Mouse (Mus musculus) right cerebral cortex, postnatal 14 days (tissue): ENCODE measurements around the gene Lmna.

ENCODE experiments used
- DNase-seq: peaks from one replicate; pipeline ENCODE4 v3.0.0; 2022

Lmna gene

DNA sequence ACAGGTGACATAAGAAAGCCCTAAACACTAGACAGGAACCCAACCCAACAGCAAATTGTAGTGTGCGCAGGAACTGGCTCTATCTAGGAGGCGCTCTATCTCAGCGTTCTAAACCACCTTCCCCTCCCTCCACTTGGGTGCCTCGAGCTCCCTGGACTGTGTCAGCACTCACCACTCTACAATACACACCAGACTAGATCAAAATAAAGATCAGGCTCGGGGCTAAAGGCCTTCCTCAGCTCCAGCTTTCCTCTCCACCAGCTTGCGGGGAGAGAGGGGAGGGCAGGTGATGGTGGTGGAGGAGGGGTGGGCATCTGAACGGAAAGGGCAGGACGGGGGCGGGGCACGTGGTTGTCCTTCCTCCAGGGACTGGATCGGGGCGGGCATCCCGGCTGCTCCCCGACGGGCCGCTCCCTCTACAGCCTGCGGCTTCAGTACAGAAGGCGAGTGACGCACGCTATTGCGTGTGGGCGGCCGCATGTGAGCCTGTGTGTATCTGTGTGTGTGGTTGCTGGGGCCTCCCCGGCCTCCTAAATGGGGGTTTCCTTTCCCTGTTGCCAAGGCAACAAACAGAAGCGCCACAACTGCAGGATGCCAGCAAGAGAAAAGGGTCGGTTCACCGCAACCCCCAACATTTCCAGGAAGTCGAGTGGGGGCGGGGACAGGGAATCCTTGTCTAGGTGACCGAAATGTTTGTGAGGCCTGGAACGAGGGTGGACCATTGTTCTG lies at the start of gene Lmna:
Gene Lmna, minus strand, starts transcription at position 265 of the 729 bp plus-strand sequence.
- peak; percentile 91 for DNase-seq

DNA sequence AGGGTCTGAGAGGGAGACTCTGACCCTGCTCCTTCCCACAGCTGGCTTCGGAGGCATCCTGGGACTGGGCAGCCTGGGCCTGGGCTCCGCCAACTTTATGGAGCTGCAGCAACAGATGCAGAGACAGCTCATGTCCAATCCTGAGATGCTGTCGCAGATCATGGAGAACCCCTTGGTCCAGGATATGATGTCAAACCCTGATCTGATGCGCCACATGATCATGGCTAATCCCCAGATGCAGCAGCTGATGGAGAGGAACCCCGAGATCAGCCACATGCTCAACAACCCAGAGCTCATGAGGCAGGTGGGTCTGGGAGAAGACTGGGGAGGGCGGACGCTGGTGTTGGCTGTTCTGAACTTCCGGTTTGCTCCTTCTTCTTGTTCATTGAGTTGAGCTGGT lies 46.9 kb upstream of the Lmna start:
- no peak for DNase-seq

DNA sequence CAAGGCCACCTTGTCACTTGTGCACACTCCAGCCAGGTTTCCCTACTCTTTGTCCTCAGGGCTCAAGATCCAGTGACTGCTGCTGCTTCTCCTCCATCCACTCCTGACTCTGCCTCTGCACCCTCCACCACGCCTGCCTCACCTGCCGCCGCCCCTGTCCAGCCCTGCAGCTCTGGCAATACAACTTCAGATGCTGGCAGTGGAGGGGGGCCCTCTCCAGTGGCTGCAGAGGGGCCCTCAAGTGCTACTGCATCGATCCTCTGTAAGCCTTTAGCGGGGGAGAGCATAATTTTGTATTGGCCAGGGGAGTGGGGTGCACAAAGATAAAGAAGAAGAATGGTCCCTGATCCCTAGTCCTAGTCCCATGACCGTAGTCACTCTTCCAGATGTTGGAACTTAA lies 46.0 kb upstream of the Lmna start:
- no peak for DNase-seq

DNA sequence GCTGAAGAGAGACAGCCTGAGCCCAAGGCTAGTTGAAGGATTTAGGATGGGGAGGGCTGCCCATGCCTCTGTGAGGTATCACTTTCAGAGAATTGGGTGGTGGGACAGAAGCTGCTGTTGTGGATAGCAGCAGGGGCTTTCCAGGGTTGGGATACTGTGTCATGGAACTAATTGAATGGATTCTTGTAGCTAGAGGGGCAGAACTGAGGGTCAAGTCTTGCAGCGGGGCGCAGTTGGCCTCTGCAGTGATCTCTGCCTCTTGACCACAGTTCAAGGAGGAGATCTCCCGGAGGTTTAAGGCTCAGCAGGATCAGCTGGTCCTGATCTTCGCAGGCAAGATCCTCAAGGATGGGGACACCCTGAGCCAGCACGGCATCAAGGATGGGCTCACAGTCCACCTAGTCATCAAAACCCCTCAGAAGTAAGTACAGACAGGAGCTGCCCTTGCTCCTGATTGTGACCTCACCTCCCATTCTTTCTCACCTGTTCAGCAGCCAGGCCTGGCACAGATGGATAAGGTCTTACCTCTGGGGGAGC lies 45.4 kb upstream of the Lmna start:
- DNase-seq = no peak

DNA sequence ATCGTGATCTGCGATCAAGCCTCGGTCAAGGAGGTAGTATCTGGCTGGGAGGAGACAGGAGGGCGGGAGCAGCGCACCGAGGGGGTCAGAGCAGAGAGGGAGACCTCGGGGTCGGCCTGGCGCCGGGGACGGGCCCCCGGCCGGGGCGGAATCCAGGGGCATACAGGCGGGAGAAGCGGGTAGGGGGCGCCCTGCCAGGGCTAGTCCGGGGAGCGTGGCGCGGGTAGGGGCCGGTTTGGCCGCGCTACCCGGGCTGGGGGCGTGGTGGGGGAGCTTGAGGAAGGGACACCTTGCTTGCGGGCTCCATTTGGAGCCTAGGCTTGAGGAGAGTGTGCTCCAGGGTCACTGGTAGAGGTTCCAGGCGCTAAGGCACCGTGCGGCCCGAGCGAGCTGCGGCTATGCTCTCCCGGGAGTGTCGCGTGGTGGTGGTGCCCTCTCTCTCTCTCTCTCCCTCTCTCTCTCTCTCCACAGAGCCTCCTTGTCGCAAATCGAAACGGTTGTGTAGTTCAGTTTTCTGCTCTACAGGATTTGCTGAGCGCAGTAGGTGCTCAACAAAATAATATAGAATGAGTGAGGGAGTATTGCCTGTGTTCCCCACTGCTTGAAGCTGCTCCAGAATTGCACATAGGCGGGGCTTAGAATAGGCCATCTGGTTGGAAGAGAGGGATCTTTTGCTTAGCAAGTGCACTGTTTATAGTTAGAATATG lies 44.3 kb upstream of the Lmna start:
- DNase-seq = peak; percentile 63

DNA sequence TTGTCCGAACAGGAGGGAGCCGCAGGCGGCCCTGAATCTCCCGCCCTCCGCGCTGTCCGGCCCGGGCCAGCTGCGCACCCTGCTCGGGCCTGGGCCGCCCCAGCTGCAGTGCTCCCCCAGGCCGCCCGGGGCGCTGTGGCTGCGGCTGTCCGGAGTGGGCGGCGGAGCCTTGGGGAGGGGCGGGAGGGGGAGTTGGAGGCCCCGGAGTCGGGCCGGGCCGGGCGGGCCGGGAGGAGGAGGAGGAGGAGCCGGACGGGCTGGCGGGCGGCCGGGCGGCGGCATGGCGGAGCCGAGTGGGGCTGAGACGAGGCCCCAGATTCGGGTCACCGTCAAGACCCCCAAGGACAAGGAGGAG lies 43.7 kb upstream of the Lmna start, which contains the start of gene Ubqln4:
Gene Ubqln4, plus strand, starts transcription at position 234 of the 355 bp plus-strand sequence.
- peak; percentile 85 for DNase-seq

DNA sequence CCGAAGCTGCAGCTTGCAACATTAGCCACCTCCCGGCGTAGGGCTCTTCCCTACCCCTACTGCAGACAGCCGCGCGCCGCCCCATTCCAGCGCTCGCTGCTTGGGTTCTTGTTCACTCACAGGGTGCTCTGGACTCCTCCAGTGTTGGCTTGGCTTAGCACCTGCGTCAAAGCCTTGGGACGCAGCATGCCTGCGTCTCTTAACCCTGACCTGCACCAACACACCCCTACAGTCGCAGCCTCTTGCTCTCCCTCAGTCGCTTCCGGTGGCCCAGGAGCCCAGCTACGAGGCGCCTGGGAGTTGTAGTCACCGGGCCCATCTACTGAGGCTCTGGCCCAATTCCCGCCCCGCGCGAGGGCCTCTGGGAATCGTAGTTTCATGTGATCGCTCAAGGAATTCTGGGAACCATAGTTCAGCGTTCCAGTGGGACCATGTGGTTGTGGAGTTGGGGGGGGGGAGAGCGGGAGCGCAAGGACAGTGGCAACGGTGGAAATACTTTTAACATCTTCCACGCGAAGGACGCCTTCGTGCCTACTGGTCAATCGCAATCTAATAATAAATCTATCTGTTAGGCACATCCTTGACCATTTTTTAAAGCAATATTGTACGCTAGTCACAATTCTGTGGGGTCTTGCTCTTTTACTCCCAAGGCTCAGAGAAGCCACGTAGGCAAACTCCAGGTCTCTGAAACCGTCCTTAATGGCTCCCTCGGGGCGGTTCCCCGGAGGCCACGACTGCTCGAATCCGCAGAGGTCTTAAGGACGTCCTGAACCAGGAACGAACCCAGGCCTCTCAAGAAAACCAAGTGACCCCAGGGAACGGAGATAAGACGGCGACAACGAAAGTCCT lies 43.1 kb upstream of the Lmna start, which contains the start of gene Lamtor2:
Gene Lamtor2, minus strand, starts transcription at position 399 of the 849 bp plus-strand sequence.
- DNase-seq = peak; percentile 98

DNA sequence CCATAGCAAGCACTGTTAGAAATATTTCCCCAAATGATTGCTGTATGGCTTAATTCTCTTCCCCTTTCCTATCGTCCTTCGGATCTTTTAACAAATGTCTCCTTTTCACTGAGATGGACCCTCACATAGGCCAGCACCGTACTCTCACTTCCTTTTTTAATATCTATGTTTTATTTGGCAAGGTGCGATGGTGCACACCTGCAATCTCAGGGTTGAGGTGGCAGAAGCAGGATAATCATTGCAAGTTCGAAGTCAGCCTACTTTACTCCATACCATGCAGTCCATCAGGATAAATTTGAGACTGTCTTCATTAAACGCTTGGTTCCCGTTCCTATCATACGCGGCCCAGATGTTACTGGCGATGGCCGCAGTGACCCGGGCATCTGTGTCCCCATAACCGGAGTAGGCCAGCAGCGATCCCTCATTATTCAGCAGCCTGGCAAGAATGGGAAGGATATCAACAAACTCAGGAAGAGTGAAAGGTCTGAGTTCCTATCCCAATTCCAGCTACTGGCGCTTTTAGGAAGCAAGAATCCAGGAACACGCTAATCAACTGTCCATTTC lies 42.4 kb upstream of the Lmna start:
- no peak for DNase-seq

DNA sequence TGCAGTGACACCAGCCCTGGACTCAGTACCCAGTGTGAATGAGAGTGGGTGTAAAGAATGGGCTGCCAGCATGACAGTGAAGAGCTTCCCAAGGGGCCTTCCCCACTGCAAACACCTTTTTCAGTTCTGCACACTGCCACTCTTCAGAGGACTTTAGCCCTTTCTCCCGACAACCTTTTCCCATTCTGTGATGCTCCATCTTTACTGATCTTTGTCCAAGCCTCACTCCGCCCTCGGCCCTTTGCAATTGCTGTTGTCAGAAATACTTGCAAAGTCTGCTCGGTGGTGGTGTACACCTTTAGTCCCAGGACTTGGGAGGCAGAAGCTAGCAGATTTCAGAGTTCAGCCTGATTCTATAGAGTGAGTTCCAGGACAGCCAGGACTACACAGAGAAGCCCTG lies 41.8 kb upstream of the Lmna start:
- no peak for DNase-seq

DNA sequence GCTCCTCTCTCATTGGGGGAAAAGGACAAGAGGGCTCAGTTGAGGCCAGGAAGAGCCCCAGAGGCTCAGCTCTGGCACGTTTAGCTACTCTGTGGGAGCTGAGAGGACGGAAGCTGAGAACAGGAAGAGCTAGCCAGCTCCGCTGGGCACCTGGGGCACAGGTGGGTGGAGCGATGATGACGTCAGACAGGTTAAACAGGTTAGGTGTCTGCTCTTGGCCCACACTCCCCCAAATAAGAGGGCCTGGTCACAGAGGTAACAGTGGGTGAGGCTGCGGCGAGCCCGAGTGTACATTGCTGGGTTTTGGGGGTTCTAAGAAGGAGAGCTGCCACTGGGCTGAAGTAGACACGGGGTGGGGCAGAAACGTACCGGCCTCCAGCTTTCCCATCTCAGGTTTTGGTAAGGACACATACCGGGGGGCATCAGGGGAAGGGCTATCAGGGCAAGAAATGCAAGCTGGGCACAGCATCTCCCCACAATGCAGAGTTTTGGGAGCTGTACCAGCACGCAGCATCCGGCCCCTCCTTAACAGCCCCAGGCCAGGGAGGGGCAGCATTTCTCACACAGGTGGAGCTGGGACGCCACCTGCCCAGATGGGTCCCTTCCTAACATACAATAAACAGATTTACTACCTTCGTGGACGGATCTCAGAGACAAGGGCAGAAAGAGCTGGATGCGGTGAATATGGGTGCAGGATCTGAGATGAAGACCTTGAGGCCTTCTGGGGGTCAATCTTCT lies 38.6 kb upstream of the Lmna start, which contains the start of gene Rab25:
Gene Rab25, minus strand, starts transcription at position 121 of the 738 bp plus-strand sequence.
- DNase-seq = no peak

DNA sequence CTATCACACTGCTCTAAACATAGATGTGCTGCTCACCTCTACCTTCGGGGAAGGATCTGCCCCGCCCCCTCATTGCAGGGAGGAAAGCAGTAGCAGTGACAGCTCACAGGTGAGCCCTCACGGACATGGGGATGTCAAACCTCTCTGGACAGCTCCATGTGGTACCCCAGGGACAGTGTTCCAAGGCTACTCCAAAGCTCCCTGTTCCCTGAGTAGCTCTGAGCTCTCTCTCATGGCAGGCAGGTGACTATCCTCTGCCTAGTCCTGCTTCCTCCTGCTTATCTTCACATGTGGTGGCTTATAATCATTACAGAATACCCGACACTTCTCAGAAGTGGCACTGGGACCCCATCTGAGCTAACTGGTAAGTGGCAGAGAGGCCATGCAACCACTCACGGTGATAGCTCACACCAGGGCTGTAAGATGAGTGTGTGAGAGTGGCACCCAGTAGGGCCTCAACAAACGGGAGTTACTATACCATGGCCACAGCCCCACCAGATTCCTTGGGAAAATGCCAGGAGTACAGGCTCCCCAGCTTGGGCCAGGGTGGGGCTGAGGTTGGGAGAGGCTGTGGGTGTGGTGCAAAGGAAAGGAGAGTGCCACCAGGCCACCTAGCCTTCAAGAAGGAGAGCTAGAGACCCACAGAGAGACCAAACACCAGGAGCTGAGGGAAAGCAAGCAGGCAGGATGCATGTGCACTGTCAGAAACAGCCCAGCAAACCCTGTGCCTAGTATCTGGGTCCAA lies 37.1 kb upstream of the Lmna start:
- no peak for DNase-seq

DNA sequence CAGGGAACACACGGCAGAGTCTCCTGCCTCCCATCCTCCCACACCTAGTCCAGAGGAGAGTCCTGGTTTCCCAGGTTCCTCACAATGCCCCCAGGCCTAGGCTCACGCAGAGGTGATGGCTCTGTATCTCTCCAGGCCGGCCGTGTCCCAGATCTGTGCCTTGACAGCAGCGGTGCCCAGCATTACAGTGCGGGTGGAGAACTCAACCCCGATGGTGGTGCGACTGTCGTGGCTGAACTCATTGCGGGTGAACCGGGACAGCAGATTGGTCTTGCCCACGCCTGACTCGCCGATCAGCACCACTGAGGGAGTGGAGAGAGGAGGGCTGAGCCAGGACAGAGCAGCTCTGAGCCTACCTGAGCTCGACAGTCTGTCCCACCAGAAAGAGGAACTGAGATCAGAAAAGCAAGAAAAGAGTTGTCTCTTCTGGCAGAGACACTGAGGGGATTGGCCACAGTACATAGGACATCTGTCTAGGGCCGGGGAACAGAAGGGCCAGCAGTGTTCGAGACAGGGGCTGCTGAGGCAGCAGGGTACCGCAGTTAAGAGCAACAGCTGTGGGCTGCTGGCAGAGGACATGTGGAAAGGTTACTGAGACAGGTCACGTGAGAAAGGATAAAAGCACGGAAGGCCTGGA lies 35.3 kb upstream of the Lmna start:
- DNase-seq = no peak

DNA sequence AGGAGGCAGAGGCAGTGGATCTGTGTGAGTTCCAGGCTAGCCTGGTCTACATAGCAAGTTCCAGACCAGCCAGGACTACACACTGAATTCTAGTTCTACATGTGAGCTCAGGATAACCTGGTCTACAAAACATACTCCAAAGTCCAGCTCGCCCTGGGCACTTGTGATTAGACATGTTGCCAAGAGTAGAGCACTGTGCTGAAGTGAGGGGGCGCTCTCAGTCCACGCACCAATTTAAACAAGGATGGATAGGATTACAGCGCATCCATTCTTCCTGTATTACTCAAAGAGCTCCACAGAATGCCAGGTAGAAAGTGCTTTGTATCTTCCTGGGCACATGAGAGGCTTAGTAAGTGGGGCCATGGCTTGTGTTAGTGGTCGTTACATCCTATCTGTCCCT lies 34.8 kb upstream of the Lmna start:
- no peak for DNase-seq

DNA sequence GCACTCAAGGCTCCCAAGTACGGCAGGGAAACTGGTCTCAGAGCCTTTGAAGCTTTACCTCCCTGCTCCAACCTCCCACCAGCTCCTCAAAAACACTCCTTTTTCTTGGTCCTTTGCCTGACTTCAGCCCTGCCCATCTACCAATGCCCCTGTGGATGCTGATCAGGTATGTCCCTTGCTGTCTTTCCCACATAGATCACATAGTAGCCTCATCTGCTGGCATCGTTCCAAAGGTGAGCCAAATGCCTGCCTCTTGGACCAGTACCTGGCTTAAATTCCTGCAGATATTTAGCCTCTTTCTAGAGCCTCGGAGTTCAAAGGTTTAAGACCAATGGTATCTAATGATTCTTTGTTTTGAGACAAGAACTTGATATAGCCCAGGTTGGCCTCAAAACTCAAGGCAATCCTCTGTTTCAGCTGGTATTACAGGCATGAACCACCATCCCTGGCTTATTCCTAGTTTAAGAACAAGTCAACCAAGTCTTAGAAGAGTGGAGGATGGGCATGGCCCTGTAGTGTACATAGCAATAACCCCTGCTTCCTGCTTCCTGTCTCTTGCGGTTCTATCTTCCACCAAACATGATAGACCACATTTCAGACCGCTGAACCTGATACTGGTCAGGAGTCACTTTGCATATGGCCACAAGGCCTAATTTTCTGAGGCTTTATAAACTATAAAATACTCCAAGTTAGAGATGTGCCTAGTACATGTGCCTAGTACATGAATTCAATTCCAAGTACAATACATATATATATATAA lies 34.1 kb upstream of the Lmna start:
- no peak for DNase-seq

DNA sequence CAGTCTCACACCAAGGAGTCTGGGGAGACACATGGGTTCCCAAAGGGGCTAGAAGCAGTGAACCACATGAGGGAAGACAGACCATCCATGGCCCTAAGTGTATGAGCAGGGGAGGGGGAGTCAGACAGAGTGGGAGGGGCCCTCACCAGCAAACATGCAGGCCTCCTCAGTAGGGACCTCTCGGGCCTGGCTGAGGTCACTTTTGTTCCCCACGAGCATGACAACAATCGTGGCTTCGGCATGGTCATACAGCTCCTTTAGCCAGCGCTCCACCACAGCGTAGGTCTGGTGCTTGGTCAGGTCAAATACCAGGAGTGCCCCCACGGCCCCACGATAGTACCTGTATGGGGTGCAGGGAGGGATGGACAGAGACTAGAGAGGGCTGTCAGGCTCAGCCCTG lies 33.4 kb upstream of the Lmna start:
- DNase-seq = no peak

DNA sequence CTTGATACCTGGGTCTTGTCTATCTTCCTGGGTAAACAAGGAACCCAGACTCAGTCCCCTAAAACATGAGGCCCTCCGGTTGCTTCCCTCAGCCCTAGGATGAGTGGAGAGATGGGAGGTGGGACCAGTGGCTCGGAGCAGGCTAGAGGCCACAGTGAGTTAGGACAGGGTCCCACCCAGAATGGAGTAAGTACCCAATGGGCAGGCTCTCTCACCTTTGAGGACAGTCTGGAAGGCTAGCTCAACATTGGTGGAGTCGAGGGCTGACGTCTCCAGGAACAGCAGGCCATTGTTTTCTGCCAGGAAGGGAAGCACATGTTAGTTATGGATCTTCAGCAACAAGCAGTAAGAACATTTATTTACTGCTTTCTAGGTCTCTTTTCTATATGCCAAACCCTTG lies 32.7 kb upstream of the Lmna start:
- DNase-seq = no peak

DNA sequence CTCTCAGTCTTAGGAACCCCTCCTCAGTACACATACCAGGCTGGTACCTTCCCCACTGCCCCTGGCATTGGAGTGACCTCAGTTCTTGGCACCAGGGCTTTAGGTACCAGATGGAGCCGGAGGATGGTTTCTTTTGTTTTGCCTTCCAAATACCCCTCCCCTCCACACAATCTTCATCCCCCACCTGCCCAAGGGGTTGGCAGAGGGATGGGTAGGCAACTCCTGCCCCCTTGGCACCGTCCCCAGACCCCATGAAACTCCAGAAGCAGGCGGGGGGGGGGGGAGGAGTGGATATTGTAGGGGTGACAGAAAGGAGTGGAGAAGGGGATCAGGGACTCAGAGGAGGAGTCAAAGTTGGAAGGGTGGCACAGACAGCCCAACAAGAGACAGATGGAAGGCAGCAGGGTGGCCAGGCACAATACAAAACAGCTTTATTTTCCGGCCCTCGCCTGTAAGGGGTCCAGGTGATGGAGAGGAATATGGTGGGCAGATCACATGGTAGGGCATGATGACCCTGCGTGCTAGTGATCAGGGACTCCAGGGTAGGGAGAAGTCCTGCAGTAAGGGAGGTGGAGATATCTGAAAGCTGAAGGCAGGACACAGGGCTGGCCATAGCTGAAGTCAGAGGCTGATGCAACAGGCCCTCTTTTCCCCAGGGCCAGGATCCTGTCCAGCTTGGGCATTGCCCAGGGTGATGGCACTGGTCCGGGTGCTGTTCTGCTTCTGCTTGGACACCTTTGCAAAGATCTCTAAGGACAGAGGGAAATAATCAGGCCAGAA lies 32.1 kb upstream of the Lmna start:
- no peak for DNase-seq

DNA sequence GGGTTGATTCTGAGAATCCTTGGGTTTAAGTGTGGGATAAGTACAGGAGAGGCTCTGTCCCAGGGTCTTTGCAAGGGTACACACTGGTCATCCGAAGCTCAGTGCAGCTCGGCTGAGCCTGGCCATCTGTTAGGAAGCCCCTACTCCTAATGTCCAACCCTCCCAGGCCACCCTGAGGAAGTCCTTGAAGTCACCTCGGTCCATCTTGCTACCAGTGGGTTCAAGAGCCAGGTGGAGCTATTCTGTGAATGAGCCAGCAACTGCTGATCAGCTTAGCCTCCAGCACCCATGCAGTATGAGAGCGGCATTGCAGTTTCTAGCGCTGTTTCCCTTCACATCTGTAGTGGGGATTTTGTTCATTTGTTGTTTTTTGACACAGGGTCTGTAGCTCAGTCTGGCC lies 30.3 kb upstream of the Lmna start:
- no peak for DNase-seq

DNA sequence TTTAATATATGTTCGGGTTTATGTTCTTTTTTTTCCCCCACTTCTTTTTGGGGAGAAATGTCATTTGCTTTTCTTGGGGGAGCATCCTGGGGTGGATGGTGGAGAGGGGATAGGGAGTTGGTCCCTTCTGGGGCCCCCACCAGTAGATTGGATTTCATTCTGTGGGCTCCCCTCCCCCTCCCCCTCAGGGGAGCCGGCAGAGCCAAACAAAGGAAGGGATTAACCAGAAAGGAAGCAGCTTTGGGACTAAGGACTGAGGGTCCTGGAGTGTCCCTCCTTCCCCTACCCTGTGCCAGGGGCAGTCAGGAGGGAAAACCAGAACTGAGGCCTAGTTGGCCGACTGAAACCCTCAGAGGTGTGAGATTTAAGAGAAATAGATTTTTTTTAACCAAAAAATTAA lies 29.6 kb upstream of the Lmna start:
- DNase-seq = no peak
